Mouse (Mus musculus) testis, adult 2 months (tissue): ENCODE results near the gene Dvl2.

Source experiments
- CTCF ChIP-seq: fragments of 200-500 bp; IDR thresholded peaks from 2 replicates; pipeline ENCODE4 v1.5.1; 2012; ENCODE audit warnings: low read depth, mild to moderate bottlenecking, inconsistent platforms, low read length, moderate library complexity; ENCODE audit not compliant: control insufficient read depth, insufficient read depth, insufficient replicate concordance
- POLR2A ChIP-seq: fragments of 200-500 bp; IDR thresholded peaks from 2 replicates; pipeline ENCODE4 v1.6.1; 2012; ENCODE audit warnings: low read depth, mild to moderate bottlenecking, inconsistent platforms, low read length, moderate library complexity; ENCODE audit not compliant: control insufficient read depth

- TF ChIP-seq CTCF (no peak), POLR2A (no peak)
Observed at GRCm38 (mm10) chr11:69994401-69995090, 5.8 kb upstream of the Dvl2 start.
